Mouse (Mus musculus): ENCODE results near the gene St7. TPM values are rescaled to one million over a fixed set of nuclear protein-coding genes. Genes with fewer than 3 reads are reported as not detected.
A peak's percentile ranks its signal among the peaks of the same experiment; 100 is the strongest.
"Not testable (repeated sequence)": the region's sequence is repeated elsewhere in the genome, so short reads cannot be mapped to it uniquely, and the experiment has no call there.

Gene St7
- polyA plus RNA-seq (2017; shearing (Covaris generic)) = 1 to 10 TPM; 1.5 to 2.6 TPM

- ATAC-seq = no peak
Observed at GRCm38 (mm10) chr6:17692647-17693046, at the start of gene St7. Gene St7 (plus strand): TSS chr6:17692933.

- no peak for ATAC-seq
Observed at GRCm38 (mm10) chr6:17646107-17646506, 46.6 kb upstream of the St7 start.

- peak; percentile 50 for ATAC-seq
Observed at GRCm38 (mm10) chr6:17652132-17652531, 40.6 kb upstream of the St7 start.

- ATAC-seq = peak; percentile 27
Observed at GRCm38 (mm10) chr6:17655080-17655479, 37.7 kb upstream of the St7 start.

GRCm38 (mm10) chr6:17657308-17657707 is 35.4 kb upstream of the St7 start:
- no peak for ATAC-seq

GRCm38 (mm10) chr6:17665348-17665747 is 27.4 kb upstream of the St7 start:
- ATAC-seq = no peak

- ATAC-seq = no peak
Observed at GRCm38 (mm10) chr6:17666024-17666423, 26.7 kb upstream of the St7 start.

GRCm38 (mm10) chr6:17667813-17668212 is 24.9 kb upstream of the St7 start:
- no peak for ATAC-seq

- ATAC-seq = no peak
Observed at GRCm38 (mm10) chr6:17668334-17668733, 24.4 kb upstream of the St7 start.

GRCm38 (mm10) chr6:17669826-17670225 is 22.9 kb upstream of the St7 start:
- ATAC-seq = no peak

- peak; percentile 93 for ATAC-seq
Observed at GRCm38 (mm10) chr6:17675019-17675756, 17.5 kb upstream of the St7 start.

- ATAC-seq = no peak
Observed at GRCm38 (mm10) chr6:17677008-17677407, 15.7 kb upstream of the St7 start.

GRCm38 (mm10) chr6:17680266-17680925 is 12.3 kb upstream of the St7 start:
- no peak for ATAC-seq

- no peak for ATAC-seq
Observed at GRCm38 (mm10) chr6:17681810-17682209, 10.9 kb upstream of the St7 start.

GRCm38 (mm10) chr6:17688676-17689075 is 4.1 kb upstream of the St7 start:
- ATAC-seq = no peak

GRCm38 (mm10) chr6:17693726-17694549 is 1.2 kb downstream of the St7 start:
- ATAC-seq = peak; percentile 71

GRCm38 (mm10) chr6:17694550-17694951 is 1.8 kb downstream of the St7 start:
- peak; percentile 44 for ATAC-seq

GRCm38 (mm10) chr6:17696321-17696734 is 3.6 kb downstream of the St7 start:
- ATAC-seq = no peak

- no peak for ATAC-seq
Observed at GRCm38 (mm10) chr6:17700936-17701612, 8.3 kb downstream of the St7 start.

GRCm38 (mm10) chr6:17704038-17704437 is 11.3 kb downstream of the St7 start:
- not testable (repeated sequence) for ATAC-seq

- no peak for ATAC-seq
Observed at GRCm38 (mm10) chr6:17705973-17706372, 13.2 kb downstream of the St7 start.

GRCm38 (mm10) chr6:17718978-17719377 is 26.2 kb downstream of the St7 start:
- no peak for ATAC-seq

GRCm38 (mm10) chr6:17719423-17719822 is 26.7 kb downstream of the St7 start:
- no peak for ATAC-seq

Data from CD4-positive, CD25-positive, alpha-beta regulatory T cell, adult 4 months (primary cell).